Mouse (Mus musculus): ENCODE measurements at regions not wholly inside any gene's neighbourhood (a gene's known extent, or its start where the extent isn't known, plus 50 kb on each side); places are given as distances from the start of the nearest gene placed in this dataset.

- H3K36me3 ChIP-seq (ENCODE audit: control insufficient read depth, insufficient read depth, low read length), result no peaks in the 10 kb centered on the region
- TF ChIP-seq EP300 (IDR thresholded peaks at IDR 0.05; ENCODE audit: insufficient read depth, low read depth, low read length) (no peak), POLR2A (IDR thresholded peaks at IDR 0.05; ENCODE audit: insufficient read depth, low read depth, low read length) (no peak), CTCF (IDR thresholded peaks at IDR 0.05) (no peak)
- 77% methylated on average over 1 of the region's 1 CpGs for WGBS
- no peaks in the 10 kb centered on the region for H3K79me2 ChIP-seq (replicated peaks; ENCODE audit: control insufficient read depth, insufficient read depth, low read length)
- H3K4me1 ChIP-seq (ENCODE audit: control insufficient read depth, insufficient read depth, low read length), result no peaks in the 10 kb centered on the region
- no peak overlapping the region for H3K27ac ChIP-seq
- H3K9ac ChIP-seq (ENCODE audit: low read depth, low read length), result no peak overlapping the region
- H3K4me3 ChIP-seq, result no peak overlapping the region
- intact Hi-C loops (cut with DNase I), result no loop called here
- H3K27me3 ChIP-seq (ENCODE audit: control insufficient read depth, insufficient read depth, low read length), result no peaks in the 10 kb centered on the region
- no peak for DNase-seq
These were observed 334.9 kb upstream of the Defb41 start for GRCm38 (mm10) chr1:18599864-18600263.

- H3K27ac ChIP-seq, result no peak overlapping the region
- intact Hi-C loops (cut with DNase I), result no loop called here
- no peaks in the 10 kb centered on the region for H3K27me3 ChIP-seq (ENCODE audit: control insufficient read depth, insufficient read depth, low read length)
- whole genome bisulfite sequencing, result 83% methylated on average over 4 of the region's 4 CpGs
- H3K4me1 ChIP-seq (ENCODE audit: control insufficient read depth, insufficient read depth, low read length), result no peaks in the 10 kb centered on the region
- no peak for TF ChIP-seq CTCF (IDR thresholded peaks at IDR 0.05)
- no peak for TF ChIP-seq EP300 (IDR thresholded peaks at IDR 0.05; ENCODE audit: insufficient read depth, low read depth, low read length)
- no peak for TF ChIP-seq POLR2A (IDR thresholded peaks at IDR 0.05; ENCODE audit: insufficient read depth, low read depth, low read length)
- no peak overlapping the region for H3K4me3 ChIP-seq
- no peak overlapping the region for H3K9ac ChIP-seq (ENCODE audit: low read depth, low read length)
- H3K79me2 ChIP-seq (replicated peaks; ENCODE audit: control insufficient read depth, insufficient read depth, low read length), result no peaks in the 10 kb centered on the region
- DNase-seq, result no peak
- H3K36me3 ChIP-seq (ENCODE audit: control insufficient read depth, insufficient read depth, low read length), result no peaks in the 10 kb centered on the region
These were observed 334.0 kb upstream of the Defb41 start for GRCm38 (mm10) chr1:18598908-18599307.

GRCm38 (mm10) chr1:18583358-18584128 lies 318.6 kb upstream of the Defb41 start:
- TF ChIP-seq POLR2A (IDR thresholded peaks at IDR 0.05; ENCODE audit: insufficient read depth, low read depth, low read length) (no peak), EP300 (IDR thresholded peaks at IDR 0.05; ENCODE audit: insufficient read depth, low read depth, low read length) (no peak), CTCF (IDR thresholded peaks at IDR 0.05) (no peak)
- Histone ChIP-seq H3K27ac (no peak overlapping the region), H3K9ac (ENCODE audit: low read depth, low read length) (no peak overlapping the region), H3K4me1 (ENCODE audit: control insufficient read depth, insufficient read depth, low read length) (no peaks in the 10 kb centered on the region), H3K27me3 (ENCODE audit: control insufficient read depth, insufficient read depth, low read length) (no peaks in the 10 kb centered on the region), H3K4me3 (no peak overlapping the region), H3K79me2 (replicated peaks; ENCODE audit: control insufficient read depth, insufficient read depth, low read length) (no peaks in the 10 kb centered on the region), H3K36me3 (ENCODE audit: control insufficient read depth, insufficient read depth, low read length) (no peaks in the 10 kb centered on the region)
- no peak for DNase-seq
- intact Hi-C loops (cut with DNase I), result no loop called here
- 58% methylated on average over 6 of the region's 6 CpGs for WGBS

- no peak overlapping the region for H3K9ac ChIP-seq (ENCODE audit: low read depth, low read length)
- H3K4me1 ChIP-seq (ENCODE audit: control insufficient read depth, insufficient read depth, low read length), result no peaks in the 10 kb centered on the region
- H3K36me3 ChIP-seq (ENCODE audit: control insufficient read depth, insufficient read depth, low read length), result no peaks in the 10 kb centered on the region
- 80% methylated on average over 2 of the region's 2 CpGs for WGBS
- no peak overlapping the region for H3K4me3 ChIP-seq
- DNase-seq, result no peak
- intact Hi-C loops (cut with DNase I), result no loop called here
- no peak overlapping the region for H3K27ac ChIP-seq
- no peaks in the 10 kb centered on the region for H3K79me2 ChIP-seq (replicated peaks; ENCODE audit: control insufficient read depth, insufficient read depth, low read length)
- no peaks in the 10 kb centered on the region for H3K27me3 ChIP-seq (ENCODE audit: control insufficient read depth, insufficient read depth, low read length)
- no peak for TF ChIP-seq CTCF (IDR thresholded peaks at IDR 0.05)
- no peak for TF ChIP-seq EP300 (IDR thresholded peaks at IDR 0.05; ENCODE audit: insufficient read depth, low read depth, low read length)
- no peak for TF ChIP-seq POLR2A (IDR thresholded peaks at IDR 0.05; ENCODE audit: insufficient read depth, low read depth, low read length)
These were observed 313.7 kb upstream of the Defb41 start for GRCm38 (mm10) chr1:18578625-18579024.

- Histone ChIP-seq H3K27me3 (ENCODE audit: control insufficient read depth, insufficient read depth, low read length) (no peaks in the 10 kb centered on the region), H3K36me3 (ENCODE audit: control insufficient read depth, insufficient read depth, low read length) (no peaks in the 10 kb centered on the region), H3K9ac (ENCODE audit: low read depth, low read length) (no peak overlapping the region), H3K4me1 (ENCODE audit: control insufficient read depth, insufficient read depth, low read length) (no peaks in the 10 kb centered on the region), H3K4me3 (no peak overlapping the region), H3K27ac (no peak overlapping the region), H3K79me2 (replicated peaks; ENCODE audit: control insufficient read depth, insufficient read depth, low read length) (no peaks in the 10 kb centered on the region)
- intact Hi-C loops (cut with DNase I), result no loop called here
- no peak for DNase-seq
- 51% methylated on average over 2 of the region's 2 CpGs for WGBS
- no peak for TF ChIP-seq EP300 (IDR thresholded peaks at IDR 0.05; ENCODE audit: insufficient read depth, low read depth, low read length)
- TF ChIP-seq CTCF (IDR thresholded peaks at IDR 0.05), result no peak
These were observed 302.1 kb upstream of the Defb41 start for GRCm38 (mm10) chr1:18567086-18567485.

- Histone ChIP-seq H3K27ac (no peak overlapping the region), H3K9ac (ENCODE audit: low read depth, low read length) (no peak overlapping the region), H3K79me2 (replicated peaks; ENCODE audit: control insufficient read depth, insufficient read depth, low read length) (no peaks in the 10 kb centered on the region), H3K4me1 (ENCODE audit: control insufficient read depth, insufficient read depth, low read length) (no peaks in the 10 kb centered on the region), H3K27me3 (ENCODE audit: control insufficient read depth, insufficient read depth, low read length) (no peaks in the 10 kb centered on the region), H3K4me3 (no peak overlapping the region), H3K36me3 (ENCODE audit: control insufficient read depth, insufficient read depth, low read length) (no peaks in the 10 kb centered on the region)
- intact Hi-C loops (cut with DNase I), result no loop called here
- WGBS, result 56% methylated on average over 2 of the region's 2 CpGs
- no peak for DNase-seq
- TF ChIP-seq POLR2A (IDR thresholded peaks at IDR 0.05; ENCODE audit: insufficient read depth, low read depth, low read length), result no peak
- no peak for TF ChIP-seq EP300 (IDR thresholded peaks at IDR 0.05; ENCODE audit: insufficient read depth, low read depth, low read length)
- TF ChIP-seq CTCF (IDR thresholded peaks at IDR 0.05), result no peak
These were observed 286.3 kb upstream of the Defb41 start for GRCm38 (mm10) chr1:18551211-18551610.

Data from heart, adult 2 months (tissue).